Mouse (Mus musculus) splenic B cell, adult 2 months (primary cell): ENCODE measurements around the gene Ift57.
A peak's percentile ranks its signal among the peaks of the same experiment; 100 is the strongest.

Experiments
- DNase-seq: peaks from one replicate; pipeline ENCODE4 v3.0.0-alpha.2; 2011; ENCODE audit warnings: low read depth, low spot score
- H3K27me3 ChIP-seq: 2 replicates; pipeline ENCODE4 v1.6.1; 2012; ENCODE audit warnings: mild to moderate bottlenecking, low read length, moderate library complexity, mixed read lengths; ENCODE audit not compliant: control insufficient read depth, poor library complexity, insufficient read depth, severe bottlenecking
- H3K36me3 ChIP-seq: 2 replicates; pipeline ENCODE4 v1.6.1; 2012; ENCODE audit warnings: mild to moderate bottlenecking, low read length, moderate library complexity, mixed read lengths; ENCODE audit not compliant: control insufficient read depth, poor library complexity, insufficient read depth, severe bottlenecking

The Ift57 gene

DNA sequence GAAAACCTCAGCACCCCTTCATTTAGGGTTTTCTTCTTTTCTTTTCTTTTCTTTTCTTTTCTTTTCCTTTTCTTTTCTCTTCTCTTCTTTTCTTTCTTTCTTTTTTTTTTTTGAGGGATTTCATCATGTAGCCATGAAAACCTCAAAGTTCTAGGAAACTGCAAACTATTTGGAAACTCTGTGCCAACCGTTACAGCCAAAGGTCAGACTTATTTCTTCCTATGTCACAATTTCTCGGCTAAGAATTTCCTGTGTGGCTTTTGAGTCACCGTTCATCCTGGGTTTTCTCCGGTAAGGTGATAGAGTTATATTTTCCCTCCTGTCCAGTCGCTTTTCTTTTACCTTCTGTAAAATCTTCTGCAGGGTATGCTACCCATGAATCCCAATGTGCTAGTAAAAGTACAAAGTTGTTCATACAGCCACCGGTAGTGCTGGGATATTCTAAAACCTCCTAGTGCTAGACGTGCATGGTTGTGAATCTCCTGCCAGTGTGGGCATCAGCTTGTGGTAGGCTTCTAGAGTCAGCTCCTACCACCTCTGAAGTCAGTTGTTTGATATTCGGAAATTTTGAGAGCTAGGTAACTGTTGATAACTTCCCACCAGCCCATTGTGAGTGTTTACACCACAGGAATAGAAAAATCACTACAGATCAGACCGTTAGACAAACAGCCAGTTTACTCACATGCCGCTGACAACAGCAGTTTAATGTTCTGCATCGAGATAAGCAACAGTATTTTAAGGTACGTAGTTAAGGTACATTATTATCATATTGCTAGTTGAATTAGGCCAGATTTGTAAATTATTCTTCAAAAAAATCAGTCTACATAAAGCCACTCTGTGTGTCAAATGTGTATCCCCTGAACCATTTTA lies 71.5 kb downstream of the Ift57 start:
- DNase-seq: no peak
- H3K36me3 ChIP-seq: no peaks in the 10 kb centered on the region
- H3K27me3 ChIP-seq: no peaks in the 10 kb centered on the region

DNA sequence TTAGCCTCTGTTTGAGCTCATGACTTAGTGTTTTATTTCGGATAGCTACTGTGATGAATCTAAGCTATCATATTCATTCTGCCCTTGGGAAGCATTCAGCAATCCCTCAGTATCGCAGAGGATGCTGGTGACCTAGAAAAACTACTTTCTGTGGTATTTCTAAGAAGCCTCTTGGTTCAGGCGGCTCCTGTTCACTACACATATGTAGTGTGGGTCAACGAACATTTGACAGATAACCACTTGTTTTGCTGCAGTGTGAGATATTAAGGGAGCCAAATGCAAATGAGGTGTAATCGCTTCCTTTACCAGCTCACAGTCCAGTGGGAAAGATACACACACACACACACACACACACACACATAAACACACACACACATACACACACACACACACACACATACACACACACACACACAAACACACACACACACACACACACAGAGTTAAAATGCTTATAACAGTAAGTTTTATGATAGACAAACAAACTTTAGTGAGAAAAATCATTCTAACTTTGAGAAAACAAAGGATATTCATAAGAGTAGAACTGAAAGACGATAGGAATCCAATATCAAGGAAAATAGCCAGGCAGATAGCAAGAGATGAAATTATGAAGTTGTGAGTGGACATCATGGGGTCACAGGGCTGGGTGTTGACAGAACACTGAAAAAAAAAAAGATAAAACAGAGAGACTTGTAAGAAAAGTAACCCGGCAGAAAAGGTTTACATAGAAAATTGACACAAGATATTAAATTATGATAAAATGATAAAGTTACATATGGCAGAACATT lies 72.8 kb downstream of the Ift57 start:
- H3K36me3 ChIP-seq: no peaks in the 10 kb centered on the region
- no peaks in the 10 kb centered on the region for H3K27me3 ChIP-seq
- DNase-seq: no peak

DNA sequence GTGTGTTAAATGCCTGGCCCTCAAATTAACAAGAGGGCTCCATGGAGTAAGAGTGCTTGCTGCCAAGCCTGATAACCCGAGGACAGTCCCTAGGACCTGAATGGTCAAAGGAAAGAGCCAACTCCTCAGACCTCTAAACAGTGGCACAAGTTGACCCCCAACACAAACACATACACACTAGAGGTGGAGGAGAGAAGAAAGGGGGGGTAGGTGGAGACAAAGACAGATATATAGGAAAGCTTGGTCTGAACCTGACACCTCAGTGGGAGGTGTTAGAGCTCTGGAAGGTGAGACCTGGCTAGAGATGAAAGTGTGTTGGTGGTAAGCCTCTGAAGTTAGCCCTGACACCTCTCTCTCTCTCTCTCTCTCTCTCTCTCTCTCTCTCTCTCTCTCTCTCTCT lies 73.5 kb downstream of the Ift57 start:
- Histone ChIP-seq H3K27me3 (no peaks in the 10 kb centered on the region), H3K36me3 (no peaks in the 10 kb centered on the region)
- no peak for DNase-seq

DNA sequence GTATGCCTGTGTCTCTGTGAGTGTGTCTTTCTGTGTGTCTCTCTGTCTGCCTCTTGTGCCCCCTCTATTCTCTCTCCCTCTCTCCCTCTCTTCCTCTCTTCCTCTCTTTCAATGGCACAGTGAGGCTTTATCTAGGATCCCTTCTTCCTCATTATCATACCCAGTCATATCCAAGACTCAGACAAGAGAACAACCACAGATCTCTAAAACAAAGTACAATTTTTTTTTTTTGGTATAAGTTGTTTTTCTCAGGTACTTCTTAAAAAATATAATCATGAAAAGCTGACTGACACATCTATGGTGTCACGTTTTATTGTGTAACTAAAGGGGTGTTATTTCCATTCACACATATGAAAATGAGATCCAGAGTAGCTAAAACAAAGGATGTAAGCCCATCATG lies 74.0 kb downstream of the Ift57 start:
- DNase-seq: no peak
- Histone ChIP-seq H3K27me3 (no peaks in the 10 kb centered on the region), H3K36me3 (no peaks in the 10 kb centered on the region)

DNA sequence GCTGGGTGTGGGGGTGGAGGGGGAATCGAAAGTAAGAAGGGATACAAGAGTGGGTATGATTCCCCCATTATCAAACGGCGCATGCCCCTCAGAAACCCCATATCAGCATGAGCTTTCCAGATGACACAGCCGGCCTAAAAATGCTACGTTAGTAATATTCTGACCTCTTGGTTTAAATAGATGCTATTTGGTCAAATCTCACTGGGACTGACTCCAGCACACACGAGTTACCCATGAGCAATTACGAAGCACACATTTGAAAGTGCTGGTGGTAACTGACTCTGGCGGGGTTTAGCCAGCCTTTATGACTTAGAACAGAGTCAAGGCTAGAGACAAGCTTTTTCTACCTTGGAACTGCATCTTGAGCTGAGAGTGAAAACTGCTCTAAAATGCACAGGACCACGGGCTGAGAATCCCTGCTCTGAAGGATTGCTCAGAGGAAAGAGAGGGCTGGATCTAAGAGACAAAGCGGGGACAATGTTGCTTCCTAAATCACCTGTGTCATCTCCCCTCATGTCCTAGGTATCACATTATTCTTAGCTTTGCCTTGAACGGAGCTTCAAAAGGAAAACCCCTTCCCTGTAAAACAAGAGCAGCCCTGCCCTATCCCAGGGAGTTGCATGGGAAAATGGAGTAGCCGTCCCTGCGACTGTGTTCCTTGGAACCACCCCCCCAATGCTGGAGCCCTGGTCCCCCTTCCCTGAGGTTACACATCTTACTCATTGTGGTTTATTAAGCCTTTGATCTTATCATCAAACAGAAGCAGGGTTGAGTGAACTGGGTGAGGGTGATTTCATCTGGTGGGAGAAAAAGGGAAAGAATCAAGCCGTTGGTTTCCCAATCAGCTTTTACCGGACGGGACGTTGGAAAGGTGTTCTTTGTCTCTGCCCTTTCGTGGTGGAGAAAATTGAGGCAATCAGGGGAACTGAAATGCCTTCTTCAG lies 75.3 kb downstream of the Ift57 start:
- Histone ChIP-seq H3K36me3 (no peaks in the 10 kb centered on the region), H3K27me3 (no peaks in the 10 kb centered on the region)
- DNase-seq: no peak

DNA sequence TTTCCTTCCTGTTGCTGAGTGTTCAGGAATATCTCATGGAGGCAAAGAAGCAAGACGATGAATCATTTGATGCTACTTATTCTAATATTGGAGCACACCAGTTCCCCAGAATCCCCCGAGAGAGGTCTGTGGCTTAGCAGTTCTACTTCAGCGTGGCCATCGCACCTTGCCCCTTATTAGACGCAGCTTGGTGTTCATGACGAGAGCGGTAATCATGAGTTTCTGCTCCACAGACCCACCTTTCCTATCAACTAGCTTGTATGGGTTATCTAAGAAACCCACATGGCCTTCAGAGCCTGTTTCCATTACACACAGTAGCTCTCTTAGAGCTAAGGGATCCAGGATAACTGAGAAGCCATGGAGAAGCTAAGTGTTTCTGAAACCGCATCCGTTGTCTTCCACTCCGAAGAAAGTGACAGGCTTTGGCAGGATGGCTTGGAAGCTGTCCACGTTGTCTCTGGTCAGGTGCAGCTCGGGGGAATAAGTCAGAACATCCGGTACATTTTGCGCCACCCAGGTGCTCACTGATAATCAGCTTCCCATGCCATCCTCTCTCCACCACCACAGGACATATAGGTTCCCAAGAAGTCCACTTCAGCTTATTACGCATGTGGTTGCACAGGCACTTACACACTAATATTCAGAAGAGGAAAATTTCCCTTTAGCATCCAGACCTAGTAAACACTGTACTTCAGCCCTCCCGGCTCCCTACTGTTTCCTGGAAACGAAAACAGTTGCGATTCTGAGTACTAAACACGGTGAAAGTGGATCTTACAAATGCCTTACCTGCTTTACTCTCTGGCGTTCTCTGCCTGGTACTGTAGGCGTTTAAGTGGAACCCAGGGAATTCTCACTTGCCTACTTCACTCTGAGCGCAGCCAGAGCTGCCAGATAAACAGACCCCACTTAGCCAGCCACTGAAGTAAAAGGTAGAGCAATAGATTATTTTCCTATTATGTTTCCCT lies 76.3 kb downstream of the Ift57 start:
- Histone ChIP-seq H3K36me3 (no peaks in the 10 kb centered on the region), H3K27me3 (no peaks in the 10 kb centered on the region)
- DNase-seq: peak; percentile 36

DNA sequence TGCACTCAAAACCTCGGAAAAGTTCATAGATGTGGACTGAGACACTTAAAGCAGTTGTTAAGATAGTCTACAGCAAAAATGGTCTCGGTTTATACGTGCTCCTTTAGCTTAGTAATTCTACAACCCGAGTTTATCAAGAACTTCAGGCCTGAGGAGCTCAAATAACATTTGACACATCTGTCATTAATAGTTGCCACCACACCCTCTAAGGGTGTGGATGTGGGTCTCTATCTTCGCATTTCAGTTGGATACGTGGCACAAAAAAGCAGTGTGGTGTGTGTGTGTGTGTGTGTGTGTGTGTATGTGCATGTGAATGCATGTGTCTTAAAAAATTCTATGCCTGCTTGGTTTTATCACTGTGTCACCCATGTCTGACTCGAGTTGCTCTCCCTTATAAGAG lies 77.9 kb downstream of the Ift57 start:
- Histone ChIP-seq H3K36me3 (no peaks in the 10 kb centered on the region), H3K27me3 (no peaks in the 10 kb centered on the region)
- DNase-seq: no peak

DNA sequence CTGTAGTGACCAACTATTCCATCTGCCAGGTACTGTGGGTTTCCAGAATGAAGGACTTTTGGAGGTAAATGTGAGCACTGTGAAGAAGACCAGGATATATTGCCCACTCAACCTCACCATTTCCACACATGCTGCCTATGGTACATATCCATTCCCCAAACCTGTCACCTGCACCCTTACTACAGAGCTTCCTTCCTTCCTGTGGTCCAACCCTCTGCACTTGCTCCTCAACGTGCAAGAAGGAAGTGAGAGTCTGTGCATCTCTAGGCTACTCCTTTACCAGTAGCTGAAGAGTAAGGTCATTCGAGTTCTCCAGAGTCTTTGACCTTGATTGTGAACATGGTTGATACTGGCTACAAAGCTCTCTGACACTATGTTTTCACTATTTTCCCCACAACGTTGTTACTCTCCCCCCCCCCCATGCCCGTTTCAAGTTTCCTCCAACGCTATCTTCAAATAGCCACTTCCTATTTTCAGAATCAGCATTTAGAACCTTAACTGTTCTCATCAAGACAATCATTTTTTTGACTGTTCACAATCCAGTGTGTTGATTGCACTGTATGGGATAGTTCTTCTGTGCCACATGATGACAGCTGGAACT lies 82.6 kb downstream of the Ift57 start:
- no peaks in the 10 kb centered on the region for H3K36me3 ChIP-seq
- peak; percentile 70 for DNase-seq
- H3K27me3 ChIP-seq: no peaks in the 10 kb centered on the region

DNA sequence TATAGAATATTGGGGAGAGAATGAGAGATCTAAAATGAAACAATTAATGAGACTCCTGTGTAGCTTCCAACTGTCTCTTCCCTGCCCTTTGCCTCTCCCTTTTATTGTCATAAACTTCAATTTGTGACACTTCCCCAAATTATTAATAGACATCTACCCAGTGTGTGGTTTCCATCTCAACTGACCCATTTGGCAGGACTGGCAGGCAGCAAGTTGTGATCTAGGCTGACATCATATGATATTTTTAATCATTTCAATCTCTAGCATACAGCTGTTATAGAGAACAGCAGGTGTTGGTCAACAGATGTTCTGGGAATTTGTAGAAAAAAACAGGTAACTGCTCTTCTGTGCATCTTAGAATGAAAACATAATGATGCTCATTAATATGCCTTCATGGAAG lies 84.3 kb downstream of the Ift57 start:
- Histone ChIP-seq H3K36me3 (no peaks in the 10 kb centered on the region), H3K27me3 (no peaks in the 10 kb centered on the region)
- peak; percentile 38 for DNase-seq

DNA sequence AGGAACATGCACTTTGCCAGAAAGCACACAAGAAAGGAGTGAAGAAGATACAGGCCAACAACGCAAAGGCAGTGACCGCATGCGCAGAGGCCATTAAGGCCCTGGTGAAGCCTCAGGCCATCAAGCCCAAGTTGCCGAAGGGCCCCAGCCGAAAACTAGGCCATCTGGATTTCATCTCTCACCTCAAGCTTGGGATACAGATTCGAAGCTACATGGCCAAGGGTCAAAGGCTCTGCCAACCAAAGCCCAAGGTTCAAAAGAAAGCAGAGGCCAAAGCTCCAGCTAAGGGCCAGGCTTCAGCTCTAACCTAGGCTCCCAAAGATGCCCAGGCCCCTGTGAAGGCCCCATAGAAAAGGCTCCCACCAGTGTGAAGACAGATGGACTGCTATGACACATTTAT lies 87.1 kb downstream of the Ift57 start:
- no peak for DNase-seq
- H3K27me3 ChIP-seq: no peaks in the 10 kb centered on the region
- no peaks in the 10 kb centered on the region for H3K36me3 ChIP-seq

DNA sequence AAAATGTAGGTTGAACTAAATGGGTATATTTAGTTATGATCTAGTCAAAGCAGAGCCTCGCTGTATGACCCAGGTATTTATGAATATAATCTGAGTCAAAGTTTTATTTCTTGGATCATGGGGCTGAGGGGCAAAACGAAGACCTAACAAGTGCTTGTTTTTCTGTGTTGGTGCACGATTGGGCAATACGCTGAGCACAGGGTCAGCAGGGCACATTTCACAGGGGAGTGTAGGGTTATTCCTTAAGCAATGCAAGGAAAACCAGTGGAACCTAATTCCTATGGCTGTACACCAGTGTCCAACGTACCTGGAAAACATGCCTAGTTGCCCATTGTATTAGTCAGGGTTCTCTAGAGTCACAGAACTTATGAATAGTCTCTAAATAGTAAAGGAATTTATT lies 88.7 kb downstream of the Ift57 start:
- Histone ChIP-seq H3K27me3 (no peaks in the 10 kb centered on the region), H3K36me3 (no peaks in the 10 kb centered on the region)
- no peak for DNase-seq

DNA sequence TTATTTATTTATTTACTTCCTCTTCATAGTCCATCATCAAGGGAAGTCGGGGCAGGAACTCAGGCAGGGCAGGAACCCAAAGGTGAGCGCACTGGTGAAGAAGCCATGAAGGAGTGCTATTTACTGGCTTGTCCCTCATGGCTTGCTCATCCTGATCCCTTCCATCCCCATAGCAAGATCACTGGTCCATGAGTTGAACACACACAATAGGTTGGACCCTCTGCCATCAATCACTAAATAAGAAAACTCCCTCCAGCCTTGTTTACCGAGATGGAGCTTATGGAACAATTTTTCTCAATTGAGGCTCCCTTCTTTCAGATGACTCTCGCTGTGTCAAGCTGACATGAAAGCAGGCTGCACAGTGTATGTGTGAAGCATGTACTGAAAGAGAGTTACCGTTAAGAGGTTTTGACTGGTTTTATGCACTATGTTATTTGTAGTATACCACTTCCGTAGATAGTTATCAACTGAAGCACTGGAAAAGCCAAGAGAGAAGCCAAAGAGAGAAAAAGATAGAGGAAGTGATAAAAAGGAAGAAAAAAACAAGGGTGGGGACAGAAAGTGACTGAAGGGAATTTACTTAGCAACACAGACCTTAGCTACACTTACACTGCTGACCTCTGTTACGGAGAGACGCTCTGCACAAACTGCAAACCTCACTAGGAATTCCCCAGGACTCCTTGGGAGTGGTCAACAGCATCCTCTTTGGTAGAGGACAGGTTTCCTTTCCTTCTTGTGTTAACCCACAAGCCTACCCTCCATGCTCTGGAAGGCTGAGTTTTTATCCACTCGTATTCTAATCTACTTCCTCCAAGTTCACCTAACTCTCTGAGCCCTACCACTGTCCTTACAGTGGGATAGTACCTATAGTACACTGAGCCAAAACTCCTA lies 91.8 kb downstream of the Ift57 start:
- no peaks in the 10 kb centered on the region for H3K27me3 ChIP-seq
- H3K36me3 ChIP-seq: no peaks in the 10 kb centered on the region
- DNase-seq: peak; percentile 42

DNA sequence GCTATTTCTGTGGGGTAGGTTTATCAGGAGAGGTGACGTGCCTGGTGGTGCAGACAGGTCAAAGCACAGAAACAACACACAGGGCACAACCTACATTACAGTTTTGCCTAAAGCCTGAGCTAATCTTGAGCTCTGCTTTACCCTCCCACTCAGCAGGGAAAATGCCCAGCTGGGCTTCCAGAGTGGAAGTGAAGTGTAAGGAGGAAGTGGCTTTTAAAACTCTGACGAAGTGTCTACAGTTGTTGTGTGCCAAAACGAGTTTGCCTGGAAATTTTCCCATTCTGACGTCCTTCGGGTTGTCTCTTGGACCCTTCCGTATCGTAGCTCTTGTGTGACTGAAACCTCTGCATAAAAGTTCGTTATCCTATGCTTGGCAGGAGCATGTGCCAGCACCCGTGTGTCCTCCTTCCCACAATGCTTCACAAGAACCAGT lies 93.4 kb downstream of the Ift57 start:
- Histone ChIP-seq H3K27me3 (no peaks in the 10 kb centered on the region), H3K36me3 (no peaks in the 10 kb centered on the region)
- no peak for DNase-seq
